Mouse (Mus musculus): ENCODE measurements at regions not wholly inside any gene's neighbourhood (a gene's known extent, or its start where the extent isn't known, plus 50 kb on each side); places are given as distances from the start of the nearest gene placed in this dataset.

DNA sequence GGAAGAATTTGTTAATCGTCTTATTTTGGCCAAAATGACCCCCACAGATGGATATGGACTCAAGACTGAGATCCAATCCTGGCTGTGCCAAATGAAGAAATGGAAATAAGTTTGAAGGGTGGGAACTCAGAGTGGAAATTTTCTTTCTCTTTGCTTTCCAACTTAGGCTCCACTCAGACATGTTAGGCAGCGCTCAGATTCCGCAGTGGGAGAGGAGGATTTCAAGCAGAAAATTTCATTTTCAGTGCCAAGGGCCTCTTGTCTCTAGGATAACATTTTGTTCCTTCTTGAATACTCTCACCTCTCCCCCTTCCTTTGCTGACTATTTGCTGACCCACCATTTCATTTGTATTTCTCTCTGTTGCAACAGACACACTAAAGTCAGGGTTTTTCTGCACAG lies 114.2 kb upstream of the Gas1 start:
- H3K36me3 ChIP-seq (ENCODE audit: control insufficient read depth, insufficient read depth): no peaks in the 10 kb centered on the region

DNA sequence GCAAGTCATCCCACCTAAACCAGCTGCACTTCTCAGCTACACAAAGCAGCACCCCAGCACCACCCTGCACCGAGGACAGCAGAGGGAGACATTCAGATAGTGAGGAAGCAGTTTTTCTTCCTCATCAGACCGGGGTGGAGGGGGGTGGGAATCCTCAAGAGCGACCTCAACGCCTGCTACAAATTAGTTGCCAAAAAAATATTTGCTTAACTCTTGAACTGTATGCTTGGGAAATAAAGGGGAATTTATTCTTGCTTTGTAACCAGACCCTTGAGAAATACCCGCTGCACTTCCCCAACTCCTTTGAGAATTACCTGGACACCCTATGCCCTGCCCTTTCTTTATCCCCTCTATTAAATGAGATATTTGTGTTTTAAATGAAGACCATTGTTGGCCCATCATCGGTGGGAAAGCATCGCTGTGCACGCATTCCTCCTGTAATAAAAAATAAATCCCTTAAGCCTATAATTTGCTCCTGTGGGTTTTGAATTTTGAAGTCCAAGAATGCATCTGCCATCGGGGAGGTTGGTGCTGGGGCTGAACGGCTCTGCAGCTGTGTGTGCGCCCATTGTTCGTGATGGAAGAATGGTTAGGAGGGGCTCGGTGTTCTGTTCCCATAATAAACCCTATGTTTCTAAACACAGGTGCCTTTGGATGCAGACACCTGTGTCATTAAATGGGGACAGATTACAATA lies 119.2 kb upstream of the Gas1 start:
- H3K4me3 ChIP-seq (replicated peaks; ENCODE audit: low read length): no peak overlapping the region
- H3K9me3 ChIP-seq (ENCODE audit: control insufficient read depth, low read length): no peaks in the 10 kb centered on the region
- no peak overlapping the region for H3K27ac ChIP-seq (ENCODE audit: low read length)
- no peak overlapping the region for H3K9ac ChIP-seq (replicated peaks; ENCODE audit: low read depth, low read length)
- 67% methylated on average over 13 of the region's 13 CpGs for WGBS
- no peak for ATAC-seq
- no peaks in the 10 kb centered on the region for H3K27me3 ChIP-seq (replicated peaks; ENCODE audit: control insufficient read depth, insufficient read depth, low read length)
- H3K36me3 ChIP-seq (ENCODE audit: control insufficient read depth, insufficient read depth): no peaks in the 10 kb centered on the region
- H3K4me1 ChIP-seq (replicated peaks; ENCODE audit: control insufficient read depth, insufficient read depth, low read length): no peaks in the 10 kb centered on the region
- no peak overlapping the region for H3K4me2 ChIP-seq (ENCODE audit: low read length)

More for the DNA sequence above, 114.2 kb upstream of the Gas1 start:
- H3K27ac ChIP-seq (ENCODE audit: low read length): no peak overlapping the region
- no peaks in the 10 kb centered on the region for H3K27me3 ChIP-seq (replicated peaks; ENCODE audit: control insufficient read depth, insufficient read depth, low read length)
- no peak overlapping the region for H3K4me3 ChIP-seq (replicated peaks; ENCODE audit: low read length)
- WGBS: 83% methylated on average over 3 of the region's 3 CpGs
- H3K9me3 ChIP-seq (ENCODE audit: control insufficient read depth, low read length): no peaks in the 10 kb centered on the region
- H3K4me2 ChIP-seq (ENCODE audit: low read length): no peak overlapping the region
- H3K4me1 ChIP-seq (replicated peaks; ENCODE audit: control insufficient read depth, insufficient read depth, low read length): no peaks in the 10 kb centered on the region
- ATAC-seq: no peak
- no peak overlapping the region for H3K9ac ChIP-seq (replicated peaks; ENCODE audit: low read depth, low read length)

DNA sequence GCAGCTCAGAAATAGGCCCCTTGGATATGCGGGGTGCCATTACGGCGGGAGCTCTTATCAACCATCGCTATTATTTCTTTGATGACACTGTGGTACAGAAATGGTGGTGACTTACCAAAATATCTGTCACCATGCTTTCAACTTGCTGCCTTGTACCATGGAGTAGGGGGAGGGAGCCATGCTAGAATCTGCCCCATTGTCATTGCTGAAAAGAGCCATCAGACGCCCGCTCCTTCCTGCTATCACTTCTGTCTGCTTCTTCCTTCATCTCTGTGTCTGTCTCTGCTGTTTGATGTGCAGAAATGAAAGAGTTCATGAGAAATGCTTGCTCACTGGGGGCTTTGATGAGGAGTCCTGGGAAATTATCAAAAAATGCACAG lies 119.7 kb upstream of the Gas1 start:
- WGBS: 90% methylated on average over 6 of the region's 6 CpGs
- no peak for ATAC-seq
- H3K9ac ChIP-seq (replicated peaks; ENCODE audit: low read depth, low read length): no peak overlapping the region

DNA sequence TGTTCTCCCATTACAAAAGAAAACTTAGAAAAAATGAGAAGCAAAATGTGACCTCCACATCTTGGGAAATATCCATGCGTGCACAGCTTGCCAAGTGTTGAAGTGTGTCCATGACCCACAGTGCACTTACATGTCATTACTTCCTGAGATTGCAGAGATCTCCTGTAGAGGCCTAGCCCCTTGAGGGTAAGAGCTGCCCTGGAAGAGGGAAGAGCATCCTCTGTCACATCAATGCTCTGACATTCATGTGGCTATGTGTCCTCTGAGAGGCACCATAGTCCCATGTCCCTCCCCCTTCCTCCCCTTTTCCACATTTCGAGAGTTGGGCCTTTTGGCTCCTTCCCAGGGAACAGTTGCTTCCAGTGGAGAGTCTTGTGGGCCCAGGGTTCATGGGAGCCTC lies 121.4 kb upstream of the Gas1 start:
- no peaks in the 10 kb centered on the region for H3K4me1 ChIP-seq (replicated peaks; ENCODE audit: control insufficient read depth, insufficient read depth, low read length)
- H3K4me2 ChIP-seq (ENCODE audit: low read length): no peak overlapping the region
- H3K9me3 ChIP-seq (ENCODE audit: control insufficient read depth, low read length): no peaks in the 10 kb centered on the region
- ATAC-seq: no peak
- 70% methylated on average over 2 of the region's 2 CpGs for WGBS
- H3K27ac ChIP-seq (ENCODE audit: low read length): no peak overlapping the region
- H3K9ac ChIP-seq (replicated peaks; ENCODE audit: low read depth, low read length): no peak overlapping the region
- no peaks in the 10 kb centered on the region for H3K27me3 ChIP-seq (replicated peaks; ENCODE audit: control insufficient read depth, insufficient read depth, low read length)
- no peak overlapping the region for H3K4me3 ChIP-seq (replicated peaks; ENCODE audit: low read length)
- no peaks in the 10 kb centered on the region for H3K36me3 ChIP-seq (ENCODE audit: control insufficient read depth, insufficient read depth)

More for the DNA sequence above, 119.7 kb upstream of the Gas1 start:
- no peaks in the 10 kb centered on the region for H3K36me3 ChIP-seq (ENCODE audit: control insufficient read depth, insufficient read depth)
- no peaks in the 10 kb centered on the region for H3K27me3 ChIP-seq (replicated peaks; ENCODE audit: control insufficient read depth, insufficient read depth, low read length)
- no peaks in the 10 kb centered on the region for H3K4me1 ChIP-seq (replicated peaks; ENCODE audit: control insufficient read depth, insufficient read depth, low read length)
- no peaks in the 10 kb centered on the region for H3K9me3 ChIP-seq (ENCODE audit: control insufficient read depth, low read length)
- H3K4me3 ChIP-seq (replicated peaks; ENCODE audit: low read length): no peak overlapping the region
- H3K27ac ChIP-seq (ENCODE audit: low read length): no peak overlapping the region
- H3K4me2 ChIP-seq (ENCODE audit: low read length): no peak overlapping the region

DNA sequence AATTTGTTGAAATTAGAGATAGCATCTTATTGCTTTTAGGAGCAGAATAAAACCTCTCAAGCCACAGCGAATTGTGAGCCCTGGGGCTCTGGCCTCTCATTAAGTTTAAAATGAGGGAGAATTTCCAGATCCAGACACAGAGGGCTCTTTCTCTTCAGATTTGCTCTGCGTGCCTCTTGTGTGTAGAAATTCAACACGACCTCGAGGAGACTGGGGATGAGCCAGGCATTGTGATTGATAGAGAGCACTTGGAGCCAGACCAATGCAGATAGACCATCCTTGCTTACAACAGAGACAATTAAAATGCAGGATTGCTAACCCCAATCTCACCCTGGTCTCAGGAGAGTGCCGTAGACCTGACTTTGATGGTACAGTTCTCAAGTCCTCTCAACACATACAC lies 121.9 kb upstream of the Gas1 start:
- no peaks in the 10 kb centered on the region for H3K27me3 ChIP-seq (replicated peaks; ENCODE audit: control insufficient read depth, insufficient read depth, low read length)
- H3K4me2 ChIP-seq (ENCODE audit: low read length): no peak overlapping the region
- H3K4me3 ChIP-seq (replicated peaks; ENCODE audit: low read length): no peak overlapping the region
- no peak overlapping the region for H3K27ac ChIP-seq (ENCODE audit: low read length)
- 67% methylated on average over 5 of the region's 5 CpGs for WGBS
- H3K9me3 ChIP-seq (ENCODE audit: control insufficient read depth, low read length): no peaks in the 10 kb centered on the region
- no peak for ATAC-seq
- no peaks in the 10 kb centered on the region for H3K4me1 ChIP-seq (replicated peaks; ENCODE audit: control insufficient read depth, insufficient read depth, low read length)
- no peak overlapping the region for H3K9ac ChIP-seq (replicated peaks; ENCODE audit: low read depth, low read length)
- H3K36me3 ChIP-seq (ENCODE audit: control insufficient read depth, insufficient read depth): no peaks in the 10 kb centered on the region

DNA sequence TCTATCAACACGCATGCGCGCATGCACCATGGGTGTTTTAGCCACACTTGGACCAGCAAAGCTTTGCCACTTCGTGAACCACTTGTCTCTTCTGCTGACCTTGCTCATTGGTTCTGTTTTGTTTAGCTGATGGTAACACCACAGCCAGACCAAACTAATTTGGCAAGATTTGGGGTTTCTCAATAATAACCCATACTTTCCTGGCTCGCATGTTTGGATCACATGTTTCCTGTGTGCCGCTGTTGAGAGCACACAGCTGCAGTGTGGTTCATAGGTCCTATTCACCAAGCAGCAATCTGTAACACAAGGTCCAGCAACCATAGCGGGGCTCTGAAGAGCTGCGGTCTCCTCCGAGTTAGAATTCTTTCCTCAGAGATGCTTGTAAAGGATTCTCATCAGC lies 126.4 kb upstream of the Gas1 start:
- no peak overlapping the region for H3K4me3 ChIP-seq (replicated peaks; ENCODE audit: low read length)
- WGBS: 92% methylated on average over 9 of the region's 9 CpGs

DNA sequence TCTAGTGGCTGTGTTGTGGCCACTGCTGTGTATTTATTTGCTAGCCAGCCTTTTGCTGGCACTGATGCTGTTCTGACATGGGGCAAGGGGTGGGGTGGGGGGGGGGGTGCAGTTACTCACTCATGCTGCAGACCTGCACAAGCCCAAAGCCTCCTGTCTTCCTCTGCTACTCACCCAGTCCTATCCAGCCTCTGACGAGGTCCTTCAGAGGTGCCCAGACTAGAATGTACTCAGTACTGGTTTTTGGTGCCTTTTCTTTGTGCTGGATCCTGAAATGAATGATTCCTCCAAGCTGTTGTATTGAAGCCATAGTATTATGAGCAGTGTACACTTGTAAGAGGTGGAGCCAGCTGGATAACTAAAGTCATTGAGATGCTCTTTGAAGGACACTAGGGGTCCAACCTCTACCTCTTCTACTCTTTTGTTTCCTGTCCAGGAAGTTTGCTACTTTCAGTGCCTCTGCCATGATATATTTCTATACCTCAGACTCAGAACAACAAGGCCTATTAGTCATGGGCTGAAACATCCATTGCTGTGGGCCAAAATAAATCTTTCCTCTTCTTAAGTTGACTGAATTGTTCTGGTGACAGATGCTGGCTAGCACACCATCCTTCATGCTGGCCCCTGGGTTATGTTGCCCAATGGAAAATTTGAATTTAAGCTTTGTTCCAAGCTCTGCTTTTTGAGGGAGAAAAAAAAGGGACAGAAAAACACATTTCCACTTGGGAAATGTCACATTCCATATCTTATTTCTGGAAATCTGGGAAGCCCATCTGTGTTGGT lies 128.1 kb upstream of the Gas1 start:
- 55% methylated on average over 1 of the region's 1 CpGs for WGBS
- Histone ChIP-seq H3K9ac (replicated peaks; ENCODE audit: low read depth, low read length) (no peak overlapping the region), H3K27me3 (replicated peaks; ENCODE audit: control insufficient read depth, insufficient read depth, low read length) (no peaks in the 10 kb centered on the region), H3K36me3 (ENCODE audit: control insufficient read depth, insufficient read depth) (no peaks in the 10 kb centered on the region), H3K27ac (ENCODE audit: low read length) (no peak overlapping the region), H3K9me3 (ENCODE audit: control insufficient read depth, low read length) (no peaks in the 10 kb centered on the region), H3K4me2 (ENCODE audit: low read length) (no peak overlapping the region), H3K4me3 (replicated peaks; ENCODE audit: low read length) (no peak overlapping the region), H3K4me1 (replicated peaks; ENCODE audit: control insufficient read depth, insufficient read depth, low read length) (peaks cover 3% of the 10 kb centered on the region; the same call in 1 of the 2 replicates)
- no peak for ATAC-seq

More for the DNA sequence above, 126.4 kb upstream of the Gas1 start:
- ATAC-seq: no peak
- no peak overlapping the region for H3K27ac ChIP-seq (ENCODE audit: low read length)
- H3K4me2 ChIP-seq (ENCODE audit: low read length): no peak overlapping the region
- no peaks in the 10 kb centered on the region for H3K27me3 ChIP-seq (replicated peaks; ENCODE audit: control insufficient read depth, insufficient read depth, low read length)
- no peaks in the 10 kb centered on the region for H3K36me3 ChIP-seq (ENCODE audit: control insufficient read depth, insufficient read depth)
- H3K4me1 ChIP-seq (replicated peaks; ENCODE audit: control insufficient read depth, insufficient read depth, low read length): peaks cover 3% of the 10 kb centered on the region; the same call in 1 of the 2 replicates
- H3K9ac ChIP-seq (replicated peaks; ENCODE audit: low read depth, low read length): no peak overlapping the region
- no peaks in the 10 kb centered on the region for H3K9me3 ChIP-seq (ENCODE audit: control insufficient read depth, low read length)

DNA sequence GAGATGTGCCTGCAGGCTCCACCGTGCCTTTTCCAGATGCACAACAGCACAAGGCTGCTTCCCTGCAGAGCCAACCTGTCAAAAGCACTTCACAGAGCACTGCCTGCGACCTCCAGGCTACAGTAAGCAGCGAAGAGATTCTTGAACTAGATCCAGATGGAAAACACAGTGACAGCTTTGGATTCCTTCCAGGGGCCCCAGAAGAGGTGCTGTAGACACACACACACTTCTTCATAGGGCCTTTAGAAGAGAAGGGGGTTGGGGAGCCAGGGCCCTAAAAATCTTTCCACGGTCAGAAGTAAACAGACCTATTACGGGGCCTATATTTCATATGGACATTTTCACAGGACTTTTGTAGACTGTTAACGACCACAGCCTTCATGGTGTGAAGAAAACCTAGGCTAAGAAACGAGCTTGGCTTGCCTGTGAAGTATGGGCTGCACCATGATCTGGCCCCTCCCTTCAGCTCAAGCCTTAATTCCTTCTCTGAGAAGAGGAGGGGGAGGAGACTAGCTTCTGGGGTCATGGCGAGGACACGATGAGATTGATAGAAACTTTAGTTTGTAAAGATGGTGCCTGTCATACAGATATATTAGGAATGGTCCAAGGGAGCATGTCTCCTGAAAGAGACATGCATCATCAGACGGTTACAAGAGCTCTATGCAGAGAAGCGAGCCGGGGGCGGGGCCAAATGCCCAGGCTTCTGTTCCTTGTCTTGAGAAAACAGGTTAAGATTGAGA lies 131.1 kb upstream of the Gas1 start:
- H3K4me3 ChIP-seq (replicated peaks; ENCODE audit: low read length): no peak overlapping the region
- WGBS: 54% methylated on average over 13 of the region's 13 CpGs
- H3K9ac ChIP-seq (replicated peaks; ENCODE audit: low read depth, low read length): no peak overlapping the region
- no peaks in the 10 kb centered on the region for H3K9me3 ChIP-seq (ENCODE audit: control insufficient read depth, low read length)
- no peak overlapping the region for H3K27ac ChIP-seq (ENCODE audit: low read length)
- no peaks in the 10 kb centered on the region for H3K36me3 ChIP-seq (ENCODE audit: control insufficient read depth, insufficient read depth)
- peaks cover 3% of the 10 kb centered on the region; the same call in 1 of the 2 replicates for H3K4me1 ChIP-seq (replicated peaks; ENCODE audit: control insufficient read depth, insufficient read depth, low read length)
- ATAC-seq: no peak
- H3K27me3 ChIP-seq (replicated peaks; ENCODE audit: control insufficient read depth, insufficient read depth, low read length): no peaks in the 10 kb centered on the region
- H3K4me2 ChIP-seq (ENCODE audit: low read length): no peak overlapping the region

DNA sequence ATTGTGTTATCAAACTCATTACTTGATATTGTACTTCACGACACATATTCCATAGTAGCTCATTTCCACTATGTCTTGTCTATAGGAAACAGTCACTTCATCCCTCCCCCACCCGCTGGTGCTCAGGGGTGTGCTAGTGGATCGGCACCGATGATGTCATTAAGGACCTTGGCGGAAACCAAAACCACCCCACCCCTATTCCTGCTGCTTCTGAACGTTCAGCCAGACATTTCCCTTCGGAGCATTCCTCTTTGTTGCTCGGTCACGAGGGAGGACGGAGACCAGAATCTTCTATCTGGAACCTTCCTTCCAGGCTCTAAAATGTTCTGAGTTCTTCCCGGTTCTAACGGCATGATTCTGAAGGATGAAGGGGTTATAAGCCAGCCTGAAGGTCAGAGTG lies 132.3 kb upstream of the Gas1 start:
- Histone ChIP-seq H3K4me1 (replicated peaks; ENCODE audit: control insufficient read depth, insufficient read depth, low read length) (peaks cover 3% of the 10 kb centered on the region; the same call in 1 of the 2 replicates), H3K27me3 (replicated peaks; ENCODE audit: control insufficient read depth, insufficient read depth, low read length) (no peaks in the 10 kb centered on the region), H3K27ac (ENCODE audit: low read length) (no peak overlapping the region), H3K4me3 (replicated peaks; ENCODE audit: low read length) (no peak overlapping the region), H3K36me3 (ENCODE audit: control insufficient read depth, insufficient read depth) (no peaks in the 10 kb centered on the region), H3K9me3 (ENCODE audit: control insufficient read depth, low read length) (no peaks in the 10 kb centered on the region), H3K4me2 (ENCODE audit: low read length) (no peak overlapping the region), H3K9ac (replicated peaks; ENCODE audit: low read depth, low read length) (no peak overlapping the region)
- no peak for ATAC-seq
- 94% methylated on average over 12 of the region's 12 CpGs for WGBS

Measured in forebrain, embryonic 16.5 days (tissue).